Mouse (Mus musculus) MEL (cell line): ENCODE measurements around the gene Trim12a.
"Not testable (repeated sequence)": the region's sequence is repeated elsewhere in the genome, so short reads cannot be mapped to it uniquely, and the experiment has no call there.

Source experiments
- HCFC1 ChIP-seq: IDR thresholded peaks from 2 replicates; pipeline ENCODE4 v1.6.1; 2012; ENCODE audit warnings: low read depth, mild to moderate bottlenecking, inconsistent platforms, low read length, improper control_type of control experiment, moderate library complexity
- TBP ChIP-seq: IDR thresholded peaks from 2 replicates; pipeline ENCODE4 v1.8.0; 2011; ENCODE audit warnings: low read depth, low read length, improper control_type of control experiment

DNA sequence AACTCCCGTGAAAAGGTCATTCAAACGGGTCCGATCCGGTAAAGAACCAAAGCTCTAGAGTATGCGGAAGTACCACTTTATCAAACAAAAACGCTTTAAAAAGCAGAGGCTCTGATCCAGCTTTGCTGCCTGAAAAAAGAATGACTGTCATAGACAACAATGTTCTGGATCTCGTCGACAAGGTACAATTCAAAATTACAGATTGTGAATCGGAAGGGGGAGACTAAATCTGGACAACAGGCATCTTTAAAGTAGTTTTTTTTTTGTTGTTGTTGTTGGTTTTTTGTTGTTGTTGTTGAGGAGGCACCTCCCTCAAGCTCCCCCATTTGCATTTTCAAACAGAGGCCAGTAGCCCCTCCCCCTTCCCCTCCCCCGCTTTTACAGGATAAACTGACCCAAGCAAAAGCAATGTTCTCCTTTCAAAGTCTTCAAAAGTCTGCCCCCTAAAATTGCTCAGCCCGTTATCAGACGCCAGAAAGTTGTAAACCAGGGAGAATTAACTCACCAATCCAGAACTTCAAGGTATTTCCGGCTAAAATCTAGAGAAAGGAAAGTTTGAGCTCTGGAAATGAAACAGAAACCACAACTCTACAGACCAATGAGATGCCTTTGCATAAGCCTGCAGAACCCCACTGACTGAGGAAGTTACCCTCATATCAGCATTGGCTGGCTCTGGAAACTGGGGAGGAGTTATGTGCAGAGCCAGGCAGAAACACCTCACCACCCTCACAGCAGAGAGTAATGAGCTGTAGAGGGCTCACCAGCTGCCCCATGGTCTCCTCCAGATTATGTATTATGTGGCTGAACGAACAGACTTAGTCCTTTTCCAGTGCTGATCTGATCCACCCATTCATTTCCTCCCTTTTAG lies 27.5 kb downstream of the Trim12a start, which contains the start of gene Trim5:
- TF ChIP-seq TBP, HCFC1: not testable (repeated sequence)
